Mouse (Mus musculus) B cell, adult 67 days (primary cell): ENCODE data around the gene Mafk. TPM values are rescaled to one million over a fixed set of nuclear protein-coding genes. Genes with fewer than 3 reads are reported as not detected.

Experiments
- total RNA-seq, 2 experiments: library from RNA; stranded (reverse); gene quantifications; 4 replicates each; pipeline ENCODE4 v1.2.4; 2023

Mafk gene
- total RNA-seq = 100 to 1,000 TPM; 252 to 291 TPM

DNA sequence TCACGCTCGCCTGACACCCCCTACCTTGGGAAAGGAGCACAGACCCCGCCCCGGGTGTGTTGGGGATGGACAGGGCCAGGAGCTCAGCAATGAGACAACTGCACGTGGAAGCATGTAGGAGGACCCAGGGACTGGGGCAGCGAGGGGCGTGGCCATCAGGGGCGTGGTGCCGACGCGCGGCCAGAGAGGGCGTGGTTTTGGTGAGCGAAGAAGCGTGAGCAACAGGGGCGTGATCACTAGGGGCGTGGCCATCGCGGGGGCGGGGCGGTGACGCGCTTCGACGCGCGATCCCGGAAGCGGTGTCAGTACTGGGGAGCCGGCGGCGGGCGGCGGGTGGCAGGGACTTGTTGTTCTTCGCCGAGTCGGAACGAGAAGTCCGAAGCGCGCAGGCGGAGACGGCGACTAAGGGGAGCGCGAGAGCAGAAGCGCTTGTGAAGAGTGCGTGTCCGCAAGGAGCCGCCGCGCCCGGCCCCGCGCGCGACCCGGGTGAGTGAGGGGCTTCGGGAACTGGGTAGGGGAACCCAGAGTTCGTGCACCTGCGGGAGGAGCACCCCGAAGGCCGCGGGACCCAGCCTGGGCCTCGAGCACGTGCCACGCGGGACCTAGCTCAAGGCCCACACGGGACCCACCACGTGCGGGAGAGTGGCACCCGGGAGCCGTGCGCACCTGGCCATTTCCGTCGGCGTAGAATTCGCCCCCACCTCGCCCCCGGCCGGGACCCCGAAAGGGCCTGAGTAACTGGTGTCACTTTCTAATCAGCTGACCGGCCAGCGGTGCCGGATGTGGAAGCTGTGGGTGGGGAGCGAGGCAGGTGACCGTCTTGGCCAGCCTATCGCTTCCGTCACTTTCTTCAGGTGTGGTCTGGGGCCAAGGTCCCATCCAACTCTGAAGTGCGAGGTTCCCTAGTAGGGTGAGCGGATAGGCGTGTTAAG lies at the start of gene Mafk:
TSS of gene Mafk (plus strand) at position 287 of the 932 bp plus-strand sequence.

DNA sequence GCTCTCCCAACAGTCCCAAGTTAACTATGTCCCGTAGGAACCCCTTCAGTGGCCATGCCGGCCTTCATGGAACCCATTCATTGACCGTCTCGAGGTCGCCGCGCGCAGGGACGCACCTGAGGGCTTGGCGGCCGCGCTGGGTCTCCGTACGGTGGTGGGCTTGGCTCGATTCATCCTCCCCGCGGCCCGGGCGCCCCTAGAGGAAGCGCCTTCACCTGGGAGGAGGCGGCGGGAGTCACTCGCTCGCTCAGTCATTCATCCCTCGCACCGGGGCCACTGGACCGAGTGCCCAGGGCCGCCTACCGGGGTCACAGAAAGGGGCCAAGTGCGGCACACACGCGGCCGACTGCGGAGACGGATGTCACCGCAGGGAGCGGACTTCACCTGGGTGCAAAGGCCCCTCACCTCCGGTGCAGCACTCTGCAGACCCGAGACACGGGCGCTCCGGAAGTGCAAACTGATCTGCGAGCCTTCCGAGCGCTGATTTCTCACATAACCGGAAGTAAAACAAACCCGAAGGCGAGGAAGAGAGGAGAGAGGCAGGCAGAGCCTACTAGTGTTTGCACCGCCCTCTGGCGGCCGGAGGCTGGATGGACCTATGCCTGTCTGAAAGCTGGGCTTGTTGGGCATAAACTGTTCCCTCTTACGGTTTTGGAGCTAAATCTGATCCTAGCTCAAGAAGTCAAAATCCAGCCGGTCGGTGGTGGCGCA lies 15.9 kb upstream of the Mafk start, which contains the start of gene Ints1:
TSS of gene Ints1 (minus strand) at position 459 of the 711 bp plus-strand sequence.

DNA sequence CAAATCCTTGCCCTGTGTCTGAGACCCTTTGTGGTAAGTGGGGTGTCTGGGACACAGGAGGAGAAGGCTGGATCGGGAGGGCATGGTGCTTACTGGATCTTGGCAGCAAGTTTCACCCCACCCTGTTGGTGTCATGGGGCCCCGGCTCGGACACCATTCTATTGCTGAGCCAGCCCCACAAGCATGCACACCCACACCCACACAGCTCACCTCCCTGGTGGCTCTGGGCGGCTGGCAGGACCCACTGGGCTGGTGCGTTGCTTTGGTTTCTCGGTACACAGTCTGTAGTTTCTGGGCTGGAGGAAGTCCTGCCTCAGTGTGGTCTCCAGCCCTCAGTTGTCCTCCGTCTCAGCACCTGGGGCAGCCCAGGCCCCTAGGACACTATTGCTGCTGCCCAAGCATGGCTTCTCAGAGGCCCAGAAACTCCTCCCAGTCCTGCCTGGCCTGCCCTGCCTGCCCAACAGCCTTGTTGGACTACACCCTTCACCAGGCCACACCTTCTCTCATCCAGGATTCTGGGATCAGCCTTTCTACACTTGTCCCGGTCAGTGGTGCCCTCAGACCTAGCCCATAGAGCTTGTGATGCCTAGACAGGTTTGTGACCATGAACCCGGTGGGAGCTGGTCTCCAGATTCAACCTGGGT lies 28.3 kb downstream of the Mafk start, which contains the start of gene Tmem184a:
TSS of gene Tmem184a (minus strand) at position 380 of the 644 bp plus-strand sequence.

DNA sequence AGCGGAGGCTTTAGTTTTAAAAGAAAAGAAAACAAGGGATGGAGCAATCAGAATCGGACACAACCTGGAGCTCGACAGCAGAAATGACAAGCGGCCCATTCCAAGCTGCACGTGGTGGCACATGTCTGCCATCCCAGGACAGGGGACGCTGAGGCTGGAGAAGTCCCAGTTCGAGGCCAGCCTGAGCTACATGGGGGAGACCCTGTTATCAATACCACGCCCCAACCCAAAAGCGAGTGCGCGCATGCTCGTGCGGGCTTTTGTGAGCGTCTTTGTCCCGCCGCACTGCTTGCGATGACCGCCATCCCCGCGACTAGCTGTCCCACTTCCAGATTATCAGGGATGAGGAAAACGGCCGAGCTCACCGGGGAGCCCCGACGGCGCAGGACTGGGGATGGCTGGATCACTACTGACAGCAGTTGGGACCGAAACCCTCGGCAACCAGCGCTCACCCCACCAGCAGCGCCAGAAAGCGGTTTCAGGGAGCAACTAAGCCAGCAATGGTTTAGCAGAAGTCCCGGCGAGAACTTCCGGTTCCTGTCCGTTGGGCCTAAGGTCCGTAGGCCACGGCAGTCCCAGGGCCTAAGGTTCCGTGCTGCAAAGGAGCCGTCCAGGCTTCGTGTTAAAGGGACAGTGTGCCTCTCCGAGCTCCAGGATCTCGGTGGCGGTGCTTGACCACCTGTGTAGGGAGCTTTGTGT lies 35.2 kb downstream of the Mafk start, which contains the start of the genes Gm26938 and Psmg3:
TSS of gene Gm26938 (minus strand) at position 51 of the 699 bp plus-strand sequence.
TSS of gene Psmg3 (minus strand) at position 529 of the 699 bp plus-strand sequence.

Other genes starting within 250 kb of the Mafk start
- not detected for gene Uncx, start 248.0 kb upstream of the Mafk start, total RNA-seq
- gene Micall2, start 55.2 kb upstream of the Mafk start, total RNA-seq = not detected
- 100 to 1,000 TPM; 119 TPM for gene Ints1, start 15.8 kb upstream of the Mafk start, total RNA-seq
- not detected for gene Tmem184a, start 28.4 kb downstream of the Mafk start, total RNA-seq
- gene Gm26938, start 34.9 kb downstream of the Mafk start, total RNA-seq = not detected
- gene Psmg3, start 35.4 kb downstream of the Mafk start, total RNA-seq = 10 to 100 TPM; 15.4 to 17.7 TPM
- not detected for gene Elfn1, start 116.4 kb downstream of the Mafk start, total RNA-seq